Mouse (Mus musculus) activated CD4-positive, CD25-positive, alpha-beta regulatory T cell, adult 4 months (primary cell): ENCODE results near the gene Rp9. TPM values are rescaled to one million over a fixed set of nuclear protein-coding genes. Genes with fewer than 3 reads are reported as not detected.

Source experiments
- ATAC-seq: one replicate; pipeline ENCODE4 v1.8.0; 2017
- polyA plus RNA-seq, 2 experiments: library from polyadenylated mRNA; unstranded; fragments of 100-300 nt; shearing (Covaris generic); gene quantifications; one replicate each; pipeline ENCODE4 v1.2.1; 2017

Gene Rp9
- polyA plus RNA-seq = 10 to 100 TPM; 35.3 to 41.9 TPM

GRCm38 (mm10) chr9:22469643-22470042 lies at the start of gene Rp9:
Gene Rp9 (minus strand): TSS chr9:22469743.
- ATAC-seq = no peak

GRCm38 (mm10) chr9:22518394-22519041 lies 49.0 kb upstream of the Rp9 start:
- no peak for ATAC-seq

- no peak for ATAC-seq
Measured at GRCm38 (mm10) chr9:22515076-22515475, 45.5 kb upstream of the Rp9 start.

GRCm38 (mm10) chr9:22505574-22505973 lies 36.0 kb upstream of the Rp9 start:
- ATAC-seq = no peak

GRCm38 (mm10) chr9:22503581-22503980 lies 34.0 kb upstream of the Rp9 start:
- no peak for ATAC-seq

GRCm38 (mm10) chr9:22502972-22503371 lies 33.4 kb upstream of the Rp9 start:
- no peak for ATAC-seq

- ATAC-seq = no peak
Measured at GRCm38 (mm10) chr9:22497021-22497767, 27.7 kb upstream of the Rp9 start.

- no peak for ATAC-seq
Measured at GRCm38 (mm10) chr9:22495133-22495532, 25.6 kb upstream of the Rp9 start.

- ATAC-seq = no peak
Measured at GRCm38 (mm10) chr9:22494203-22494807, 24.8 kb upstream of the Rp9 start.

GRCm38 (mm10) chr9:22488963-22489362 lies 19.4 kb upstream of the Rp9 start:
- ATAC-seq = no peak

GRCm38 (mm10) chr9:22486211-22486610 lies 16.7 kb upstream of the Rp9 start:
- ATAC-seq = no peak

GRCm38 (mm10) chr9:22484562-22485308 lies 15.2 kb upstream of the Rp9 start:
- no peak for ATAC-seq

- ATAC-seq = no peak
Measured at GRCm38 (mm10) chr9:22483866-22484561, 14.5 kb upstream of the Rp9 start.

GRCm38 (mm10) chr9:22478946-22479345 lies 9.4 kb upstream of the Rp9 start:
- ATAC-seq = no peak

GRCm38 (mm10) chr9:22476265-22476664 lies 6.7 kb upstream of the Rp9 start:
- no peak for ATAC-seq

- ATAC-seq = peak; percentile 99
Measured at GRCm38 (mm10) chr9:22475424-22475868, 5.9 kb upstream of the Rp9 start, which contains the start of gene Bbs9. Gene Bbs9 (plus strand): TSS chr9:22475715.

- no peak for ATAC-seq
Measured at GRCm38 (mm10) chr9:22468899-22469259, 664 bp downstream of the Rp9 start.

GRCm38 (mm10) chr9:22468170-22468898 lies 1.2 kb downstream of the Rp9 start:
- peak; percentile 77 for ATAC-seq

- ATAC-seq = peak; percentile 47
Measured at GRCm38 (mm10) chr9:22467371-22468169, 2.0 kb downstream of the Rp9 start.

- no peak for ATAC-seq
Measured at GRCm38 (mm10) chr9:22466212-22466611, 3.3 kb downstream of the Rp9 start.

- no peak for ATAC-seq
Measured at GRCm38 (mm10) chr9:22461946-22462345, 7.6 kb downstream of the Rp9 start.
